In genomic region chr3:118680803-118681202, GRCm38 (mm10) we compare ENCODE assay signal across 10 mouse cellular contexts.
DNase-seq lines count a peak whose midpoint lies in the region; ATAC-seq and TF ChIP-seq lines count a peak whose summit lies in the region.
"Had no signal": no experiment of that assay in that cellular context is flagged by ENCODE, and none has a peak within 500 bp of the region (broad histone marks: within the 10 kb centered on the region; RNA-seq: fewer than 3 reads in every experiment).

No protein-coding gene starts in this region.

- H3K9ac ChIP-seq in kidney, postnatal 0 days (ENCODE audit: low read depth, low read length): no peak overlapping the region
- no peak overlapping the region for H3K9ac ChIP-seq in kidney, embryonic 15.5 days
- H3K9ac ChIP-seq: stomach, embryonic 15.5 days had no signal

- ATAC-seq in cerebellum, adult (ENCODE audit: insufficient number of reproducible peaks, low FRiP score, low TSS enrichment): no peak
- ATAC-seq in kidney, postnatal 0 days (replicated peaks; ENCODE audit: low FRiP score, low read depth): no peak
- no peak for ATAC-seq in kidney, embryonic 15.5 days (replicated peaks; ENCODE audit: low FRiP score)

- H3K4me3 ChIP-seq in kidney, postnatal 0 days (replicated peaks; ENCODE audit: low read depth, low read length): no peak overlapping the region
- H3K4me3 ChIP-seq in kidney, embryonic 15.5 days (replicated peaks): no peak overlapping the region
- H3K4me3 ChIP-seq: stomach, embryonic 15.5 days had no signal

- H3K27me3 ChIP-seq in kidney, postnatal 0 days (ENCODE audit: insufficient read depth, low read length): no peaks in the 10 kb centered on the region
- no peaks in the 10 kb centered on the region for H3K27me3 ChIP-seq in kidney, embryonic 15.5 days
- H3K27me3 ChIP-seq: stomach, embryonic 15.5 days had no signal

- H3K36me3 ChIP-seq in kidney, postnatal 0 days (ENCODE audit: insufficient read depth, low read length): no peaks in the 10 kb centered on the region
- H3K36me3 ChIP-seq in kidney, embryonic 15.5 days: no peaks in the 10 kb centered on the region
- H3K36me3 ChIP-seq: stomach, embryonic 15.5 days had no signal

- peak; percentile 17 to 49 for DNase-seq in cerebellum, postnatal 10 days
- DNase-seq in kidney, postnatal 0 days (ENCODE audit: low spot score): peak; percentile 27
- peak; percentile 17 for DNase-seq in brain, adult 2 months (ENCODE audit: low read depth, low spot score)
- peak; percentile 41 for DNase-seq in lung, postnatal 36 days
- no peak for DNase-seq in natural killer cell, adult 2 months (ENCODE audit: low spot score in 2 of 2)
- no peak for DNase-seq in layer of hippocampus, postnatal 36 days

- no peak overlapping the region for H3K27ac ChIP-seq in kidney, postnatal 0 days
- no peak overlapping the region for H3K27ac ChIP-seq in kidney, embryonic 15.5 days
- H3K27ac ChIP-seq: stomach, embryonic 15.5 days had no signal

- no peak overlapping the region for H3K4me2 ChIP-seq in kidney, postnatal 0 days (ENCODE audit: low read length)
- no peak overlapping the region for H3K4me2 ChIP-seq in kidney, embryonic 15.5 days
- H3K4me2 ChIP-seq: midbrain, embryonic 11.5 days; stomach, embryonic 15.5 days had no signal

- WGBS in kidney, postnatal 0 days: 45% methylated on average over 4 of the region's 4 CpGs
- WGBS in kidney, embryonic 15.5 days: 50% methylated on average over 4 of the region's 4 CpGs

- H3K4me1 ChIP-seq in kidney, postnatal 0 days (replicated peaks; ENCODE audit: insufficient read depth, low read length): no peaks in the 10 kb centered on the region
- H3K4me1 ChIP-seq in kidney, embryonic 15.5 days: no peaks in the 10 kb centered on the region
- H3K4me1 ChIP-seq: stomach, embryonic 15.5 days had no signal

- no peaks in the 10 kb centered on the region for H3K9me3 ChIP-seq in kidney, postnatal 0 days (replicated peaks; ENCODE audit: low read length)
- no peaks in the 10 kb centered on the region for H3K9me3 ChIP-seq in kidney, embryonic 15.5 days (replicated peaks)
- H3K9me3 ChIP-seq: stomach, embryonic 15.5 days had no signal

- peak; percentile 66 for TF ChIP-seq CTCF in kidney, postnatal 0 days (IDR thresholded peaks at IDR 0.05; ENCODE audit: low read depth)

Comparison
In these comparisons a context has a peak if more than half of its experiments do, and no peak if none do; other contexts are left out.
1. DNase-seq: peak in cerebellum, postnatal 10 days (2 of 2), kidney, postnatal 0 days (single experiment), brain, adult 2 months (single experiment) and lung, postnatal 36 days (single experiment); none in natural killer cell, adult 2 months (0 of 2) and layer of hippocampus, postnatal 36 days (0 of 2).